Mouse (Mus musculus) midbrain, postnatal 0 days (tissue): ENCODE data around the gene Nfkbia. TPM values are rescaled to one million over a fixed set of nuclear protein-coding genes. Genes with fewer than 3 reads are reported as not detected.

Source experiments
- ATAC-seq: fragments of 200-750 bp; cut with Nextera tagmentation; 2 replicates; pipeline ENCODE4 v1.8.0; 2017; ENCODE audit warnings: moderate number of reproducible peaks, mild to moderate bottlenecking, moderate TSS enrichment, moderate library complexity; ENCODE audit not compliant: low FRiP score
- DNase-seq: peaks from one replicate; pipeline ENCODE4 v3.0.0-alpha.2; 2015; ENCODE audit warnings: low spot score
- H3K27ac ChIP-seq: fragments of 300-500 bp; sonication (generic); 2 replicates; pipeline ENCODE4 v1.5.1; 2014; ENCODE audit warnings: low read depth, mild to moderate bottlenecking, low read length, mixed read lengths
- H3K27me3 ChIP-seq: fragments of 300-500 bp; sonication (generic); 2 replicates; pipeline ENCODE4 v1.6.1; 2014; ENCODE audit warnings: low read length, control low read depth, mixed read lengths; ENCODE audit not compliant: insufficient read depth
- H3K36me3 ChIP-seq: fragments of 300-500 bp; sonication (generic); 2 replicates; pipeline ENCODE4 v1.6.1; 2014; ENCODE audit warnings: low read length, control low read depth, mixed read lengths; ENCODE audit not compliant: insufficient read depth
- H3K4me1 ChIP-seq: fragments of 300-500 bp; sonication (generic); 2 replicates; pipeline ENCODE4 v1.6.1; 2014; ENCODE audit warnings: mild to moderate bottlenecking, control low read depth, antibody characterized with exemption, low read length, mixed read lengths; ENCODE audit not compliant: insufficient read depth
- H3K4me2 ChIP-seq: fragments of 300-500 bp; sonication (generic); 2 replicates; pipeline ENCODE4 v1.6.1; 2014; ENCODE audit warnings: low read depth, mild to moderate bottlenecking, low read length, mixed read lengths; ENCODE audit not compliant: poor library complexity, severe bottlenecking
- H3K4me3 ChIP-seq: fragments of 300-500 bp; sonication (generic); 2 replicates; pipeline ENCODE4 v1.5.1; 2014; ENCODE audit warnings: low read depth, mild to moderate bottlenecking, low read length, moderate library complexity
- H3K9ac ChIP-seq: fragments of 300-500 bp; sonication (generic); replicated peaks from 2 replicates; pipeline ENCODE4 v1.6.1; 2014; ENCODE audit warnings: mild to moderate bottlenecking, low read length, moderate library complexity, mixed read lengths; ENCODE audit not compliant: poor library complexity, severe bottlenecking
- H3K9me3 ChIP-seq: fragments of 300-500 bp; sonication (generic); 2 replicates; pipeline ENCODE4 v1.6.1; 2016; ENCODE audit warnings: low read length, control low read depth
- CTCF ChIP-seq: IDR thresholded peaks from 2 replicates; pipeline ENCODE4 v1.5.1; 2016; ENCODE audit warnings: antibody characterized with exemption, mild to moderate bottlenecking
- WGBS: fragments of 180-500 bp; shearing (Covaris S2); extraction: QIAGEN DNeasy Blood & Tissue Kit; methylation state at CpG from one replicate; pipeline ENCODE4 v1.1.7; 2014; 5-methylcytosine and 5-hydroxymethylcytosine counted together
- polyA plus RNA-seq: library from polyadenylated mRNA; unstranded; fragments of >200 nt; fragmentation: Nextera tagmentation; extraction: Ambion mirVana; gene quantifications from 2 replicates; pipeline ENCODE4 v1.2.1, GENCODE M21; 2015
- total RNA-seq: library from RNA; depleted of rRNA; stranded (reverse); fragments of >200 nt; gene quantifications from 2 replicates; pipeline ENCODE4 v1.2.3, GENCODE M21; 2014

Nfkbia gene
- total and polyA plus RNA-seq, 2 experiments from 2014 or later: 40.8 to 77.3 TPM

DNA sequence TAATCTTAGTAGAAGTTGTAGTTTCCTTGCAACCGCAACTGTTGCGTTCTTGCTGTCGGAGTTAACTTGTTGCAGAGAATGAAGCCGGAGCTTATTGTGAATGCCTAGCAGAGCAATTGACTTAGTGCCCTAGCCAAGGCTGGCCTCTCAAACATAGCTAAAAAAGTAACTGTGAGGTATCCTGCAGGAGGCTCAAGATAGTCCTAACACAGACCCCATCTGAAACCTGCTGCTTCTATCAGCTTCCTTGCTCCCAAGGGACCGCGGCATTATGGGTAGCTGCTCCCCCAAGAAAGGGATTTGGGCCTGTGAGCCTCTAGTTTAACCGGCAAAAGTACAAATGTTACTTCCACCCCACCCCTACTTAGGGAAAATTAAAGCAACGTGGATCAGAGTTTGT is 934 bp upstream of the Nfkbia start:
- Histone ChIP-seq H3K4me3 (no peak overlapping the region; the same call in 1 of the 2 replicates), H3K4me2 (peak overlapping the region; percentile 76), H3K4me1 (peaks cover 4% of the 10 kb centered on the region; the same call in 1 of the 2 replicates), H3K9ac (no peak overlapping the region), H3K36me3 (peaks cover 16% of the 10 kb centered on the region), H3K27me3 (no peaks in the 10 kb centered on the region), H3K9me3 (no peaks in the 10 kb centered on the region), H3K27ac (no peak overlapping the region)
- DNase-seq (no peak), ATAC-seq (no peak)
- TF ChIP-seq CTCF: no peak
- WGBS: 29% methylated on average over 8 of the region's 8 CpGs

GRCm38 (mm10) chr12:55492941-55493340 is 494 bp upstream of the Nfkbia start:
- Histone ChIP-seq H3K4me2 (peak overlapping the region; percentile 76), H3K4me3 (peak overlapping the region; percentile 95), H3K4me1 (peaks cover 4% of the 10 kb centered on the region; the same call in 1 of the 2 replicates), H3K27me3 (no peaks in the 10 kb centered on the region), H3K27ac (peak overlapping the region; percentile 98), H3K9me3 (no peaks in the 10 kb centered on the region), H3K36me3 (peaks cover 20% of the 10 kb centered on the region), H3K9ac (peak overlapping the region; percentile 99)
- under 1% methylated on average over 12 of the region's 12 CpGs for WGBS
- no peak for TF ChIP-seq CTCF
- ATAC-seq (no peak), DNase-seq (no peak)

GRCm38 (mm10) chr12:55491516-55492183 is 797 bp downstream of the Nfkbia start:
- no peaks in the 10 kb centered on the region for H3K9me3 ChIP-seq
- H3K27ac ChIP-seq: peak overlapping the region; percentile 98
- no peak for TF ChIP-seq CTCF
- WGBS: 3% methylated on average over 18 of the region's 57 CpGs
- peaks cover 4% of the 10 kb centered on the region; the same call in 1 of the 2 replicates for H3K4me1 ChIP-seq
- H3K4me2 ChIP-seq: peak overlapping the region; percentile 76
- H3K9ac ChIP-seq: peak overlapping the region; percentile 99
- no peaks in the 10 kb centered on the region for H3K27me3 ChIP-seq
- peak overlapping the region; percentile 95 for H3K4me3 ChIP-seq
- ATAC-seq (peak; percentile 88), DNase-seq (peak; percentile 90)
- H3K36me3 ChIP-seq: peaks cover 20% of the 10 kb centered on the region

GRCm38 (mm10) chr12:55490722-55491449 is 1.6 kb downstream of the Nfkbia start:
- H3K9me3 ChIP-seq: no peaks in the 10 kb centered on the region
- DNase-seq (no peak), ATAC-seq (no peak)
- no peaks in the 10 kb centered on the region for H3K27me3 ChIP-seq
- peak overlapping the region; percentile 98 for H3K27ac ChIP-seq
- peak overlapping the region; percentile 99 for H3K9ac ChIP-seq
- H3K36me3 ChIP-seq: peaks cover 20% of the 10 kb centered on the region
- 82% methylated on average over 13 of the region's 13 CpGs for WGBS
- H3K4me3 ChIP-seq: peak overlapping the region; percentile 95
- no peak for TF ChIP-seq CTCF
- peaks cover 4% of the 10 kb centered on the region; the same call in 1 of the 2 replicates for H3K4me1 ChIP-seq
- peak overlapping the region; percentile 76 for H3K4me2 ChIP-seq

DNA sequence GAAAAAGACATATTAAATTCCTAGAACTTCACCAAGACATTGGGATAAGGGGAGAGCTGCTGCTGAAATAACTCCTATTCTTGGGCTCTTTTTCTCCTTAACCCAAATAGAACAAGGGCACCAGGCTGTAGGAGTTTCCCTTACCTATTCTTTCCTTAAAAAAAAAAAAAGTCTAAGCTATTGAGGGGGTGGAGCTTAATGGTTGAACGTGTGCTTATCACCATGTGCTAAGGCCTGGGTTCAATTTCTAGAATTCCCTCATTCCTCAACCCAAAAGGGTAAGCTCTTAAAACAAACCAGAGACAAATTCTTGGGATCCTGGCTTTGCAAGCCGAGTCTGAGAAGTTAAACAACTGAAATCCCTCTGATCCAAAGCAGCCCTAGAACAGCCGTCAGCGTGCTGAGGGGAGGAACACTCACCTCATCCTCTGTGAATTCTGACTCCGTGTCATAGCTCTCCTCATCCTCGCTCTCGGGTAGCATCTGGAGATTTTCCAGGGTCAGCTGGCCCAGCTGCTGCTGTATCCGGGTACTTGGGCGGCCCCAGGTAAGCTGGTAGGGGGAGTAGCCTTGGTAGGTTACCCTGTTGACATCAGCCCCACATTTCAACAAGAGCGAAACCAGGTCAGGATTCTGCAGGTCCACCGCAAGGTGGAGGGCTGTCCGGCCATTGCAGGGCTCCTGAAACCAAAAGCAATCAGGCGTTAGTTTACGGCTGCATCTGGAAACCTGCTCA is 2.3 kb downstream of the Nfkbia start:
- DNase-seq (no peak), ATAC-seq (no peak)

More for the DNA sequence above, 2.3 kb downstream of the Nfkbia start:
- WGBS: 83% methylated on average over 14 of the region's 14 CpGs
- H3K9me3 ChIP-seq: no peaks in the 10 kb centered on the region
- H3K4me1 ChIP-seq: peaks cover 4% of the 10 kb centered on the region; the same call in 1 of the 2 replicates
- H3K27ac ChIP-seq: no peak overlapping the region
- peaks cover 20% of the 10 kb centered on the region for H3K36me3 ChIP-seq
- no peak overlapping the region for H3K9ac ChIP-seq
- H3K4me2 ChIP-seq: peak overlapping the region; percentile 76; the same call in 1 of the 2 replicates
- no peak for TF ChIP-seq CTCF
- H3K27me3 ChIP-seq: no peaks in the 10 kb centered on the region
- peak overlapping the region; percentile 95; the same call in 1 of the 2 replicates for H3K4me3 ChIP-seq
